Mouse (Mus musculus) left cerebral cortex, postnatal 25 days (tissue): ENCODE data around the gene Ipo11. TPM values are rescaled to one million over a fixed set of nuclear protein-coding genes. Genes with fewer than 3 reads are reported as not detected.
A peak's percentile ranks its signal among the peaks of the same experiment; 100 is the strongest.
"Not testable (repeated sequence)": the region's sequence is repeated elsewhere in the genome, so short reads cannot be mapped to it uniquely, and the experiment has no call there.

Experiments used
- DNase-seq, 2 experiments: peaks; one replicate each; pipeline ENCODE4 v3.0.0; 2022; ENCODE audit warnings: low spot score in 2 of 2, mixed read lengths in 1 of 2
- intact Hi-C: fragments of 180-260 bp; cut with DNase I; formaldehyde crosslinking; loops from one replicate; pipeline ENCODE4 v1.15.1; 2025
- total RNA-seq, 2 experiments: library from RNA; stranded (reverse); gene quantifications; 2 replicates each; pipeline ENCODE4 v1.2.3; 2021

Gene Ipo11
- total RNA-seq, result 10 to 100 TPM; 56.9 to 58.8 TPM

GRCm38 (mm10) chr13:106936256-106937137 is at the start of gene Ipo11:
Gene Ipo11, minus strand, starts transcription at chr13:106936958.
- peak; percentile 89 to 96 for DNase-seq
- intact Hi-C loops, result loop anchor here (5.0 kb wide), 1 partner anchor 166 kb away; no protein-coding TSS in a partner anchor

GRCm38 (mm10) chr13:106961496-106961895 is 24.7 kb upstream of the Ipo11 start:
- intact Hi-C loops, result no loop called here
- DNase-seq, result no peak

- intact Hi-C loops, result no loop called here
- DNase-seq, result no peak
Observed at GRCm38 (mm10) chr13:106960557-106960956, 23.8 kb upstream of the Ipo11 start.

- DNase-seq, result no peak
- intact Hi-C loops, result no loop called here
Observed at GRCm38 (mm10) chr13:106958286-106958685, 21.5 kb upstream of the Ipo11 start.

GRCm38 (mm10) chr13:106957554-106957953 is 20.8 kb upstream of the Ipo11 start:
- intact Hi-C loops, result no loop called here
- DNase-seq, result no peak

GRCm38 (mm10) chr13:106954880-106955279 is 18.1 kb upstream of the Ipo11 start:
- intact Hi-C loops, result no loop called here
- DNase-seq, result no peak

- intact Hi-C loops, result no loop called here
- DNase-seq, result no peak
Observed at GRCm38 (mm10) chr13:106947583-106947982, 10.8 kb upstream of the Ipo11 start.

- intact Hi-C loops, result no loop called here
- DNase-seq, result peak; percentile 97 to 98
Observed at GRCm38 (mm10) chr13:106946594-106947540, 10.1 kb upstream of the Ipo11 start, which contains the start of gene Dimt1. Gene Dimt1, plus strand, starts transcription at chr13:106947127.

- intact Hi-C loops, result no loop called here
- DNase-seq, result no peak
Observed at GRCm38 (mm10) chr13:106945518-106945917, 8.8 kb upstream of the Ipo11 start.

GRCm38 (mm10) chr13:106942721-106943120 is 6.0 kb upstream of the Ipo11 start:
- DNase-seq, result no peak
- intact Hi-C loops, result no loop called here

GRCm38 (mm10) chr13:106941211-106941976 is 4.6 kb upstream of the Ipo11 start:
- intact Hi-C loops, result no loop called here
- no peak for DNase-seq

- intact Hi-C loops, result loop anchor here (5.0 kb wide), 1 partner anchor 165 kb away; no protein-coding TSS in a partner anchor
- DNase-seq, result no peak
Observed at GRCm38 (mm10) chr13:106937138-106937472, 347 bp upstream of the Ipo11 start.

GRCm38 (mm10) chr13:106935871-106936255 is 895 bp downstream of the Ipo11 start:
- intact Hi-C loops, result loop anchor here (5.0 kb wide), 1 partner anchor 166 kb away; no protein-coding TSS in a partner anchor
- DNase-seq, result no peak

- intact Hi-C loops, result no loop called here
- DNase-seq, result no peak
Observed at GRCm38 (mm10) chr13:106929201-106929600, 7.6 kb downstream of the Ipo11 start.

- intact Hi-C loops, result no loop called here
Observed at GRCm38 (mm10) chr13:106928296-106928695, 8.5 kb downstream of the Ipo11 start.

GRCm38 (mm10) chr13:106925921-106926320 is 10.8 kb downstream of the Ipo11 start:
- intact Hi-C loops, DNase-seq: not testable (repeated sequence)

More at GRCm38 (mm10) chr13:106928296-106928695, 8.5 kb downstream of the Ipo11 start:
- no peak for DNase-seq

GRCm38 (mm10) chr13:106918322-106919050 is 18.3 kb downstream of the Ipo11 start:
- intact Hi-C loops, result loop anchor here (2.0 to 10.0 kb wide), 2 partner anchors 1476 to 1654 kb away; partner anchors contain the start of gene Htr1a
- DNase-seq, result peak in 1 of 2 experiments; percentile 54

- intact Hi-C loops, result loop anchor here (10.0 kb wide), 1 partner anchor 1648 kb away; no protein-coding TSS in a partner anchor
- no peak for DNase-seq
Observed at GRCm38 (mm10) chr13:106913125-106913736, 23.5 kb downstream of the Ipo11 start.
